Mouse (Mus musculus) hindbrain, embryonic 13.5 days (tissue): ENCODE measurements at regions not wholly inside any gene's neighbourhood (a gene's known extent, or its start where the extent isn't known, plus 50 kb on each side); places are given as distances from the start of the nearest gene placed in this dataset.

Source experiments
- ATAC-seq: fragments of 200-750 bp; cut with Nextera tagmentation; 2 replicates; pipeline ENCODE4 v1.8.0; 2017; ENCODE audit warnings: moderate TSS enrichment; ENCODE audit not compliant: low FRiP score
- H3K27ac ChIP-seq: fragments of 300-500 bp; sonication (generic); 2 replicates; pipeline ENCODE4 v1.5.1; 2015; ENCODE audit warnings: inconsistent platforms, mild to moderate bottlenecking, moderate library complexity
- H3K27me3 ChIP-seq: fragments of 300-500 bp; sonication (generic); 2 replicates; pipeline ENCODE4 v1.6.1; 2015; ENCODE audit warnings: mild to moderate bottlenecking, inconsistent platforms
- H3K36me3 ChIP-seq: fragments of 300-500 bp; sonication (generic); 2 replicates; pipeline ENCODE4 v1.6.1; 2015; ENCODE audit warnings: mild to moderate bottlenecking, inconsistent platforms
- H3K4me1 ChIP-seq: fragments of 300-500 bp; sonication (generic); replicated peaks from 2 replicates; pipeline ENCODE4 v1.6.1; 2015; ENCODE audit warnings: inconsistent platforms
- H3K4me2 ChIP-seq: fragments of 300-500 bp; sonication (generic); 2 replicates; pipeline ENCODE4 v1.6.1; 2015; ENCODE audit warnings: inconsistent platforms, mild to moderate bottlenecking, moderate library complexity
- H3K4me3 ChIP-seq: fragments of 300-500 bp; sonication (generic); 2 replicates; pipeline ENCODE4 v1.5.1; 2015; ENCODE audit warnings: mild to moderate bottlenecking, inconsistent platforms
- H3K9ac ChIP-seq: fragments of 300-500 bp; sonication (generic); 2 replicates; pipeline ENCODE4 v1.6.1; 2015; ENCODE audit warnings: mild to moderate bottlenecking, inconsistent platforms
- H3K9me3 ChIP-seq: fragments of 300-500 bp; sonication (generic); 2 replicates; pipeline ENCODE4 v1.6.1; 2016; ENCODE audit warnings: inconsistent platforms
- WGBS: fragments of 180-500 bp; shearing (Covaris S2); methylation state at CpG from one replicate; pipeline ENCODE4 v1.1.7; 2015; 5-methylcytosine and 5-hydroxymethylcytosine counted together

GRCm38 (mm10) chr10:122515698-122516097, 67.4 kb downstream of the Avpr1a start:
- H3K9me3 ChIP-seq, result 0 out of 2 replicates have a peak, but pooled peaks cover 6% of the 10 kb centered on the region
- no peaks in the 10 kb centered on the region for H3K36me3 ChIP-seq
- H3K27me3 ChIP-seq, result no peaks in the 10 kb centered on the region
- no peaks in the 10 kb centered on the region for H3K4me1 ChIP-seq
- ATAC-seq, result no peak
- no peak overlapping the region for H3K9ac ChIP-seq
- H3K4me2 ChIP-seq, result no peak overlapping the region
- no peak overlapping the region for H3K27ac ChIP-seq
- no peak overlapping the region for H3K4me3 ChIP-seq
- WGBS, result 88% methylated on average over 3 of the region's 3 CpGs

DNA sequence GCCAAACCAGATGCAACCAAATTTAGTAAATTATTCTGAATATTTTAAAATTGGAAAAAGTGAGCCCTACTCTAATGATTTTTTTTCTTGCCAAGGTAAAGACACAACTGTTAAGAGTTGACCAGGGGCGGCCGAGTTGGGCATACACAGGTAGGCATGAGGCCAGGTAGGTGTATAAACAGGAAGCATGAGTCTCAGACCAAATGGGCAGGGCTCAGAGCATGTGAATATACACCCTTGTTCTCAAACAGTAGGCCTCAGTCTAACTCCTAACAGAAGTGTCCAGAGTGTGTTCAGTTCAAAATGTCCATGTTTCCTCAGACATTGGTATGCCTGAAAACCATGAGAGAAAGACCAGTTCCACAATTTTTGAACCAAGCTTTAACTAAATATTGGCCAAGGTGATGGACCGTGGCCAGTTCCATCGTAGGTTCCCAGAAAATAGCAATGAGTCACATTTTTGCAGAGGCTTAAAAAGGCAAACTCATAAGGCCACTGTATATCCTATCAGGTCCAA, 71.0 kb downstream of the Avpr1a start:
- H3K9me3 ChIP-seq, result no peaks in the 10 kb centered on the region
- no peak overlapping the region for H3K27ac ChIP-seq
- H3K4me1 ChIP-seq, result no peaks in the 10 kb centered on the region
- WGBS, result 96% methylated on average over 4 of the region's 4 CpGs
- H3K9ac ChIP-seq, result no peak overlapping the region
- no peak overlapping the region for H3K4me3 ChIP-seq
- no peaks in the 10 kb centered on the region for H3K36me3 ChIP-seq
- no peak overlapping the region for H3K4me2 ChIP-seq
- no peaks in the 10 kb centered on the region for H3K27me3 ChIP-seq
- ATAC-seq, result no peak

DNA sequence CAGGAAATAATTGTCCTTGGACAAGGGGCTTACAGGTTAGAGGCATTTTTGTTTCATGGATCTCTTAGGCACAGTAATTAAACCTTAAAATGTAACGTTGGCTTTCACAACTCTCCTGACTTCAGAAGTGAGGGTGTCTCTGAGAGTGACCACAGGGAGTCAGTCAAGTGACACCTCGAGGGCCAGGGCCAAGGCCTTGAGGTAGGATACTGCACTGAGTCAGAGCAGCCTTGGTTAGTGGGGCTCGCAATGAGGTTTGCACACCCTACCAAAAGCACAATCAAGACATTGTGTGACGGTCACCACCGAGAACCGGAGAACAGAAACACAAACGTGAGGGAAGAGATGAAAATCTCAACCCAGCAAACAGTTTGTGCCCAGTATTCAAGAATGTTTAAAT, 71.7 kb downstream of the Avpr1a start:
- H3K27me3 ChIP-seq, result no peaks in the 10 kb centered on the region
- no peaks in the 10 kb centered on the region for H3K9me3 ChIP-seq
- no peaks in the 10 kb centered on the region for H3K36me3 ChIP-seq
- ATAC-seq, result no peak
- H3K4me1 ChIP-seq, result no peaks in the 10 kb centered on the region
- 90% methylated on average over 7 of the region's 7 CpGs for WGBS
- H3K9ac ChIP-seq, result no peak overlapping the region
- no peak overlapping the region for H3K27ac ChIP-seq
- no peak overlapping the region for H3K4me3 ChIP-seq
- no peak overlapping the region for H3K4me2 ChIP-seq

GRCm38 (mm10) chr10:122522631-122523030, 74.3 kb downstream of the Avpr1a start:
- Histone ChIP-seq H3K4me2 (no peak overlapping the region), H3K9ac (no peak overlapping the region), H3K27ac (no peak overlapping the region), H3K36me3 (no peaks in the 10 kb centered on the region), H3K4me1 (no peaks in the 10 kb centered on the region), H3K9me3 (no peaks in the 10 kb centered on the region), H3K27me3 (no peaks in the 10 kb centered on the region), H3K4me3 (no peak overlapping the region)
- 91% methylated on average over 2 of the region's 3 CpGs for WGBS
- no peak for ATAC-seq

GRCm38 (mm10) chr10:122525360-122525759, 77.1 kb downstream of the Avpr1a start:
- H3K9me3 ChIP-seq, result no peaks in the 10 kb centered on the region
- H3K4me1 ChIP-seq, result no peaks in the 10 kb centered on the region
- no peak overlapping the region for H3K4me3 ChIP-seq
- no peaks in the 10 kb centered on the region for H3K36me3 ChIP-seq
- no peak overlapping the region for H3K4me2 ChIP-seq
- no peak overlapping the region for H3K9ac ChIP-seq
- ATAC-seq, result no peak
- 77% methylated on average over 7 of the region's 7 CpGs for WGBS
- no peaks in the 10 kb centered on the region for H3K27me3 ChIP-seq
- H3K27ac ChIP-seq, result no peak overlapping the region

- no peak overlapping the region for H3K27ac ChIP-seq
- H3K36me3 ChIP-seq, result no peaks in the 10 kb centered on the region
- no peaks in the 10 kb centered on the region for H3K9me3 ChIP-seq
- no peak overlapping the region for H3K9ac ChIP-seq
- H3K4me1 ChIP-seq, result no peaks in the 10 kb centered on the region
- H3K4me3 ChIP-seq, result no peak overlapping the region
- H3K4me2 ChIP-seq, result no peak overlapping the region
- no peak for ATAC-seq
- 83% methylated on average over 6 of the region's 6 CpGs for WGBS
- no peaks in the 10 kb centered on the region for H3K27me3 ChIP-seq
These were observed 77.5 kb downstream of the Avpr1a start for GRCm38 (mm10) chr10:122525807-122526206.

DNA sequence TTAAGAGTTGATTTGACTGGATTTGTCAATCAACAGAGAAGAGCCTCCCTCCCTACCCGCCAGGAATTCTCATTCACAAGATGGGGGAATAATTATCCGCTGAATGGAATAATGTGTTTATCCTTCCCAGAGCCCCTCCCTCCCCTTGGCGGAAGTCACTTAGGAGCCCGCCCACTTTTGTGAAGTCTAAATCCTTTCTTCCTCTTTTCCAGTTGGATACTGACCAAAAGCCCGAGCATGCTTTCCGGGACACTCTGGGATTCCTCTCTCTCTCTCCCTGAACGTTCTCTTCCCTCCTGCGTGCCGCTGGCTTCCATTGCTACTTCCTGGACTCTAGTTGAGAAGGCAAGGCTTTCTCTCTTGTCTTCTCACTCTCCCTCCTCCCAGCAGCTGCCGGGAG, 79.9 kb downstream of the Avpr1a start:
- Histone ChIP-seq H3K36me3 (no peaks in the 10 kb centered on the region), H3K4me1 (no peaks in the 10 kb centered on the region), H3K9ac (no peak overlapping the region), H3K27ac (no peak overlapping the region), H3K4me3 (no peak overlapping the region), H3K4me2 (no peak overlapping the region), H3K9me3 (no peaks in the 10 kb centered on the region), H3K27me3 (no peaks in the 10 kb centered on the region)
- 90% methylated on average over 10 of the region's 10 CpGs for WGBS
- no peak for ATAC-seq

DNA sequence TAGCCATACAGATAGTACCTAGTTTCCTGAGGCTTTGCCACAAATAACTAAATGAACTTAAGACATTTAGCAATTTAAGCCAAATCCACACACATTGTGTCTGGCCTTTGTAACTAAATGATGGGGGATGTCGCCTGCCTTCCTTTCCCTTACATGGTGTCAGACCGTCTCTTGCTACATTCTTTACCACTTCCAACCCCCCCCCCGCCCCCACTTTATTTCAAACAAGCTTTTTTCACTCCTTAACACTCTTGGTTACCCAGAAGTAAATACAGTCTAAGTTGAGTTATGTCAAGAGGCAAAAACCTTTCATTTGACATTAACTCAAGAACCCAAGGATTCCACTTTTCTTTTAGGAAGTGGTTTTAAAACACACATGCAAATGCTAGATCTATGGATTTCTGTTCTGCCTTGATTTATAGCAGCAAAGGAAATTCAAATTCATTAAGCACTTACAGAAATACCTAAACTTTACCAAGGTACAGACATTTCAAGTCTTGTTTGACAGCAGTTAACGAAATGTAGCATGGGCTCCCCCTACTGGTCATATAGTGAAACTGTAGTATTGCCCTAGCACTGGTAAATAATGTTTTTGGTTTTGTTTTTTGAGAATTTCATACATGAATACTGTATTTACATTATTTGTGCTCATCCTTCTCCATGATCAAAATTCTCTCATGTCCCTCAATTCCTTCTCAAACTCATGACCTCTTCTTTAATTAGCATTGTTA, 80.8 kb downstream of the Avpr1a start:
- Histone ChIP-seq H3K9me3 (no peaks in the 10 kb centered on the region), H3K27me3 (no peaks in the 10 kb centered on the region), H3K9ac (no peak overlapping the region), H3K4me1 (no peaks in the 10 kb centered on the region), H3K36me3 (no peaks in the 10 kb centered on the region), H3K4me3 (no peak overlapping the region), H3K27ac (no peak overlapping the region), H3K4me2 (no peak overlapping the region)
- WGBS, result 43% methylated on average over 4 of the region's 4 CpGs
- no peak for ATAC-seq

DNA sequence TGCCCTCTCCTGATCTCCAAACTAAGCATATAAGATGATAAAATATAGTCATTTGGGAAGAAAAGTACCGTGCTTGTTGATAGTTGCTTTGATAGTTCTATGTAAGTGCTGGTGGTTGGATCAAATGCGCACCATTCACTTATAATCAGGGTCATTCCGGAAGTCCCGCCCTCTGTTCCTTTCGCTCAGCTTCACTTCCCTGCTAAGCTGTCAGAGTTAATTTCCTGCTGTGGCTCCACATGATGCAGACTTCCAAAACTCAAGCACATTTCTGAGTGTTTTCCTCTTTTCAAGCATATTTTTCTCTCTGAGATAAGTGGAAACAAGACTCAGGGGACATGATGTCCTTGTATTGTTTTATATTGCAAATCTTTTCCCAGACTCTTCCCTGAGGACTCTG, 86.4 kb downstream of the Avpr1a start:
- Histone ChIP-seq H3K27ac (no peak overlapping the region), H3K4me3 (no peak overlapping the region), H3K36me3 (no peaks in the 10 kb centered on the region), H3K27me3 (no peaks in the 10 kb centered on the region), H3K9me3 (no peaks in the 10 kb centered on the region), H3K9ac (no peak overlapping the region), H3K4me1 (no peaks in the 10 kb centered on the region), H3K4me2 (no peak overlapping the region)
- 84% methylated on average over 5 of the region's 5 CpGs for WGBS
- no peak for ATAC-seq

GRCm38 (mm10) chr10:122535137-122535536, 86.8 kb downstream of the Avpr1a start:
- H3K36me3 ChIP-seq, result no peaks in the 10 kb centered on the region
- H3K9me3 ChIP-seq, result no peaks in the 10 kb centered on the region
- no peaks in the 10 kb centered on the region for H3K27me3 ChIP-seq
- no peak overlapping the region for H3K27ac ChIP-seq
- H3K4me2 ChIP-seq, result no peak overlapping the region
- H3K4me1 ChIP-seq, result no peaks in the 10 kb centered on the region
- no peak overlapping the region for H3K4me3 ChIP-seq
- ATAC-seq, result no peak
- 87% methylated on average over 5 of the region's 5 CpGs for WGBS
- no peak overlapping the region for H3K9ac ChIP-seq

DNA sequence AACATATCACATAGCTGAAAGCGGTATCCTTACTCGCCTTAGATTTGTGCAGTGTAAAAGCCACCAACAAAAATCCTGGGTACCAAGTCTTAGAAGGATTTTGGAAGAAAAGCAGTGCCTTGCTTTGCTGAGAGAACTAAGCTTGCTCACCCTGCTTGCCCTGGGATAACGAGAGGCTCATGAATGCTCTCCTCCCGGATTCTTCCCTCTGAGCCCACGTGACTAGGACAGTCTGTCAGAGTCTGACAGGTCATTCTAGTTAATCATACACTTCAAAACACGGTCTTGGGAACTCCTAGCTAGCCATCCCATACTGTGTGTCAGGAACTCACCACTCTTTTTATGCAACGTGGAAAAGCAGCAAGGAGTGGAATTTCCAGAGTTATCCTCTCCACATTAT, 91.4 kb downstream of the Avpr1a start:
- 66% methylated on average over 7 of the region's 7 CpGs for WGBS

GRCm38 (mm10) chr10:122542573-122542972, 94.3 kb downstream of the Avpr1a start:
- WGBS, result 72% methylated on average over 9 of the region's 9 CpGs
- H3K27ac ChIP-seq, result no peak overlapping the region
- H3K4me3 ChIP-seq, result no peak overlapping the region
- ATAC-seq, result no peak
- no peaks in the 10 kb centered on the region for H3K36me3 ChIP-seq
- no peaks in the 10 kb centered on the region for H3K27me3 ChIP-seq
- no peaks in the 10 kb centered on the region for H3K4me1 ChIP-seq
- H3K4me2 ChIP-seq, result no peak overlapping the region
- H3K9me3 ChIP-seq, result no peaks in the 10 kb centered on the region
- no peak overlapping the region for H3K9ac ChIP-seq

More for the DNA sequence above, 91.4 kb downstream of the Avpr1a start:
- H3K27ac ChIP-seq, result no peak overlapping the region
- H3K9me3 ChIP-seq, result no peaks in the 10 kb centered on the region
- no peak for ATAC-seq
- H3K9ac ChIP-seq, result no peak overlapping the region
- no peaks in the 10 kb centered on the region for H3K36me3 ChIP-seq
- H3K4me2 ChIP-seq, result no peak overlapping the region
- no peaks in the 10 kb centered on the region for H3K4me1 ChIP-seq
- no peak overlapping the region for H3K4me3 ChIP-seq
- no peaks in the 10 kb centered on the region for H3K27me3 ChIP-seq

- H3K9ac ChIP-seq, result no peak overlapping the region
These were observed 95.9 kb downstream of the Avpr1a start for GRCm38 (mm10) chr10:122544096-122544720.

More at GRCm38 (mm10) chr10:122544096-122544720, 95.9 kb downstream of the Avpr1a start:
- H3K9me3 ChIP-seq, result no peaks in the 10 kb centered on the region
- WGBS, result 27% methylated on average over 16 of the region's 16 CpGs
- H3K27ac ChIP-seq, result no peak overlapping the region
- no peaks in the 10 kb centered on the region for H3K27me3 ChIP-seq
- peak overlapping the region; percentile 20 for H3K4me3 ChIP-seq
- peak overlapping the region; percentile 48 for H3K4me2 ChIP-seq
- peak; percentile 49; the same call in 1 of the 2 replicates for ATAC-seq
- H3K4me1 ChIP-seq, result no peaks in the 10 kb centered on the region
- no peaks in the 10 kb centered on the region for H3K36me3 ChIP-seq
